11 mouse cellular contexts compared by ENCODE assay signal in the genomic region with DNA sequence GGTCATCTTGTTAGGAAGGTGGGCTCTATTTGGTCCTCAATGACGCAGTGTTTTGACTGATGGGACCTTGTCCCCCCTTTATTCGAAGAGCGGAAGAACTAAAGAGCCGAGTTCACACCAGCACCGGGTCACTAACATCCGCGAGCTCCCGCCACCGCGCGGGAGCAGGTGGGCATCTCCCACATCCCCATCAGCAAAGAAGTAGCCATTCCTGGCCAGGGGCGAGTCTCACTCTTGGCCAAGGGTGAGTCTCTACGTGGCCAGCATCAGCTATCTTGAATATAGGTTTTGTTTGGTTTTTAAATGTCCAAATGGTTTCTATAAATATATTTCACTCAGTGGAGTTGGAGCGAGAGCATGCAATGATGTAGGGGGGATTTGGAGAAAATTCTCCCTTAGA. TPM values are rescaled to one million over a fixed set of nuclear protein-coding genes. Genes with fewer than 3 reads are reported as not detected.
A peak's percentile ranks its signal among the peaks of the same experiment; 100 is the strongest.
DNase-seq lines count a peak whose midpoint lies in the region; ATAC-seq and TF ChIP-seq lines count a peak whose summit lies in the region.
"Had no signal": no experiment of that assay in that cellular context is flagged by ENCODE, and none has a peak within 500 bp of the region (broad histone marks: within the 10 kb centered on the region; RNA-seq: fewer than 3 reads in every experiment).

No protein-coding gene starts in this region.

- no peaks in the 10 kb centered on the region for H3K36me3 ChIP-seq in midbrain, embryonic 10.5 days
- H3K36me3 ChIP-seq in midbrain, embryonic 15.5 days (replicated peaks) = no peaks in the 10 kb centered on the region
- no peaks in the 10 kb centered on the region for H3K36me3 ChIP-seq in limb, embryonic 13.5 days
- H3K36me3 ChIP-seq in stomach, embryonic 16.5 days (ENCODE audit: control insufficient read depth, insufficient read depth, low read length) = no peaks in the 10 kb centered on the region

- no peak for DNase-seq in gastrocnemius, adult 2 months
- no peak for DNase-seq in gastrocnemius, postnatal 4 days (ENCODE audit: low spot score in 2 of 2)
- DNase-seq in midbrain, embryonic 10.5 days (ENCODE audit: low spot score) = peak; percentile 24
- DNase-seq in right cerebral cortex, adult 2 months (ENCODE audit: low spot score in 2 of 2) = no peak
- no peak for DNase-seq in left cerebral cortex, adult 9 months (ENCODE audit: low spot score in 2 of 2)
- DNase-seq: cerebellum, adult 2 months; kidney, adult 18-20 months had no signal

- no peaks in the 10 kb centered on the region for H3K9me3 ChIP-seq in midbrain, embryonic 10.5 days (replicated peaks)
- no peaks in the 10 kb centered on the region for H3K9me3 ChIP-seq in midbrain, embryonic 15.5 days
- no peaks in the 10 kb centered on the region for H3K9me3 ChIP-seq in limb, embryonic 13.5 days
- H3K9me3 ChIP-seq in stomach, embryonic 16.5 days (replicated peaks; ENCODE audit: control insufficient read depth, low read length) = no peaks in the 10 kb centered on the region

- TF ChIP-seq CTCF in gastrocnemius, adult 2 months (IDR thresholded peaks at IDR 0.05) = no peak

- H3K4me1 ChIP-seq in midbrain, embryonic 10.5 days = peaks cover 25% of the 10 kb centered on the region
- H3K4me1 ChIP-seq in midbrain, embryonic 15.5 days = peaks cover 23% of the 10 kb centered on the region
- peaks cover 40% of the 10 kb centered on the region for H3K4me1 ChIP-seq in limb, embryonic 13.5 days
- peaks cover 18% of the 10 kb centered on the region for H3K4me1 ChIP-seq in stomach, embryonic 16.5 days (ENCODE audit: control insufficient read depth, insufficient read depth, low read length)

- WGBS in midbrain, embryonic 10.5 days = 2% methylated on average over 14 of the region's 14 CpGs
- 2% methylated on average over 14 of the region's 14 CpGs for WGBS in midbrain, embryonic 15.5 days
- WGBS in limb, embryonic 13.5 days = under 1% methylated on average over 14 of the region's 14 CpGs
- 8% methylated on average over 14 of the region's 14 CpGs for WGBS in stomach, embryonic 16.5 days

- intact Hi-C loops in gastrocnemius, adult 2 months (cut with DNase I) = loop anchor here (5.0 to 10.0 kb wide), 2 partner anchors 266 to 1047 kb away; partner anchors contain the start of gene Pdcd5

- H3K4me2 ChIP-seq in midbrain, embryonic 15.5 days = no peak overlapping the region
- H3K4me2 ChIP-seq in limb, embryonic 13.5 days (replicated peaks) = peak overlapping the region; percentile 43
- H3K4me2 ChIP-seq in stomach, embryonic 16.5 days (ENCODE audit: low read depth, low read length) = peak overlapping the region; percentile 36

- no peak for ATAC-seq in midbrain, embryonic 15.5 days (replicated peaks)
- no peak for ATAC-seq in limb, embryonic 13.5 days (ENCODE audit: low FRiP score, low read depth)
- ATAC-seq in stomach, embryonic 16.5 days (ENCODE audit: insufficient read depth, low FRiP score) = no peak

- no peak overlapping the region for H3K9ac ChIP-seq in midbrain, embryonic 15.5 days
- no peak overlapping the region for H3K9ac ChIP-seq in limb, embryonic 13.5 days
- no peak overlapping the region for H3K9ac ChIP-seq in stomach, embryonic 16.5 days (ENCODE audit: low read length)

- peak overlapping the region; percentile 24; the same call in 1 of the 2 replicates for H3K27ac ChIP-seq in gastrocnemius, adult 2 months
- no peak overlapping the region for H3K27ac ChIP-seq in midbrain, embryonic 10.5 days (replicated peaks)
- H3K27ac ChIP-seq in midbrain, embryonic 15.5 days = no peak overlapping the region
- no peak overlapping the region for H3K27ac ChIP-seq in limb, embryonic 13.5 days
- H3K27ac ChIP-seq in stomach, embryonic 16.5 days (ENCODE audit: low read length) = no peak overlapping the region
- H3K27ac ChIP-seq: macrophage had no signal

- H3K27me3 ChIP-seq in midbrain, embryonic 10.5 days (ENCODE audit: low read depth, poor library complexity, severe bottlenecking) = peaks cover 95% of the 10 kb centered on the region
- peaks cover 74% of the 10 kb centered on the region for H3K27me3 ChIP-seq in midbrain, embryonic 15.5 days (replicated peaks)
- H3K27me3 ChIP-seq in limb, embryonic 13.5 days = peaks cover 74% of the 10 kb centered on the region
- H3K27me3 ChIP-seq in stomach, embryonic 16.5 days (ENCODE audit: control insufficient read depth, insufficient read depth, low read length) = peaks cover 28% of the 10 kb centered on the region

- peak overlapping the region; percentile 66 for H3K4me3 ChIP-seq in gastrocnemius, adult 2 months
- H3K4me3 ChIP-seq in midbrain, embryonic 10.5 days = no peak overlapping the region
- H3K4me3 ChIP-seq in midbrain, embryonic 15.5 days = no peak overlapping the region
- H3K4me3 ChIP-seq in limb, embryonic 13.5 days = peak overlapping the region; percentile 20
- peak overlapping the region; percentile 19 for H3K4me3 ChIP-seq in stomach, embryonic 16.5 days (replicated peaks; ENCODE audit: low read length)

RNA-seq across cellular contexts. Expression of gene Tshz3, which starts 6.3 kb away (rescaled TPM):
- 1 to 10 TPM; 2.9 to 3.1 TPM for total RNA-seq in gastrocnemius, adult 2 months (2021)
- total RNA-seq in gastrocnemius, postnatal 4 days (2021) = 10 to 100 TPM; 15.9 to 18.8 TPM
- 2.3 and 2.4 TPM in 2 replicates for polyA plus RNA-seq in midbrain, embryonic 10.5 days (2016; fragmentation: Nextera tagmentation; extraction: Ambion mirVana)
- polyA plus RNA-seq in midbrain, embryonic 15.5 days (2015; fragmentation: Nextera tagmentation; extraction: Ambion mirVana) = 9.8 and 11.1 TPM in 2 replicates
- 10.9 and 11.0 TPM in 2 replicates for polyA plus RNA-seq in limb, embryonic 13.5 days (2015; fragmentation: Nextera tagmentation; extraction: Ambion mirVana)
- polyA plus RNA-seq in stomach, embryonic 16.5 days (2015; fragmentation: Nextera tagmentation; extraction: Ambion mirVana) = 11.8 and 15.0 TPM in 2 replicates
- polyA plus RNA-seq: macrophage had no signal

Comparison
In these comparisons a context has a peak if more than half of its experiments do, and no peak if none do; other contexts are left out.
1. H3K4me3 ChIP-seq: peak in gastrocnemius, adult 2 months (single experiment), limb, embryonic 13.5 days (single experiment) and stomach, embryonic 16.5 days (single experiment); none in midbrain, embryonic 10.5 days (single experiment) and midbrain, embryonic 15.5 days (single experiment).